Mouse (Mus musculus) CD4-positive, CD25-positive, alpha-beta regulatory T cell, adult 4 months (primary cell): ENCODE results near the gene Glcci1. TPM values are rescaled to one million over a fixed set of nuclear protein-coding genes. Genes with fewer than 3 reads are reported as not detected.
"Not testable (repeated sequence)": the region's sequence is repeated elsewhere in the genome, so short reads cannot be mapped to it uniquely, and the experiment has no call there.

ENCODE experiments used
- ATAC-seq: one replicate; pipeline ENCODE4 v1.8.0; 2017
- polyA plus RNA-seq, 2 experiments: library from polyadenylated mRNA; unstranded; fragments of 100-300 nt; shearing (Covaris generic); gene quantifications; one replicate each; pipeline ENCODE4 v1.2.1; 2017

Glcci1 gene
- polyA plus RNA-seq, 2 experiments from 2014 or later = 28.3 to 40.6 TPM

DNA sequence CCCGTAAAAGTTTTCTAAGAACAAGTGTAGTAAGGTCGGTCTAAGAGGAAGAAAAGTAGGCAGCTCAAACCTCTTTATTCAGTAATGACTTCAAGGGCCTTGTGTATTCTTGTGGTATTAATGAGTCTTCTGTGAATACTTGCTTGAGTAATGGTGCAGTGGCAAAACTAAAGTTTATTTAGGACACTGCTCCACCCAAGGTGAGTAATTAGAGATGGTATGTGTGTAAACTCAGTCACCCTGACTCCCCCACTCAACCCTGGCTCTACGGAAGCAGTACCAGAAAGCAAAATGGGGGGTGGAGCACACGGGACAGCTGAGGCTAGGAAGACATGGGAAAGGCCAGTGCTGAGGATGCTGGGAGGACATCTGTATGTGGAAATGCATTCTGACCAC, 13.6 kb upstream of the Glcci1 start:
- ATAC-seq = peak; percentile 11

DNA sequence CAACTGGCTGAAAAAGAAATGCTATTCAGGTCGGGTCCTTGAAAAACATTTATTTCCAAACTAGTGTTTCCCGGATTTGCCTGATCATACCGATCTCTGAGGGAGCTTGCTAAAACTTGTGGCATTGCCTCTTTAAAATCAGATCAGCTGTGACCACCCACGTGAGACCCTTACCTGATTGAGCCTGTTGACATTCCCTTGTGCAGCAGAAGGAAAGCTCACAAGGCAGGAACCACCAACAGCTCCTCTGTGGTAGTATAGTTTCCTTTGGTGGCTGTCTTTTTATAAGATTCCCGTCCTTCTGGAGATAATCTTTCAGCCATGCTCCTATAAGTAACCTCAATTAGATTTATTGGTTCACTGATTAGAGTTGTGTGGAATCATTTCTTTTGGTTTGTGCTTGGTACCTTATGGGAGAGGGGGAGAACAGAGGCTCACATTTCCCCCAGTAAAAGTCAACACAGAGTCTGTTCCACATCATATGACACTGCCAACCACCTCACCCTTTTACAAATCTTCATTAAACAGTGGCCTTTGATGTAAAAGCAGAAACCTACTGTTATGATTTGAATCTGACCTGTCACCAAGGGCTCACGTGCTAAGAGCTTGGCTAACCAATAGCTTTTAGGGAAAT, 12.0 kb upstream of the Glcci1 start:
- ATAC-seq = no peak

DNA sequence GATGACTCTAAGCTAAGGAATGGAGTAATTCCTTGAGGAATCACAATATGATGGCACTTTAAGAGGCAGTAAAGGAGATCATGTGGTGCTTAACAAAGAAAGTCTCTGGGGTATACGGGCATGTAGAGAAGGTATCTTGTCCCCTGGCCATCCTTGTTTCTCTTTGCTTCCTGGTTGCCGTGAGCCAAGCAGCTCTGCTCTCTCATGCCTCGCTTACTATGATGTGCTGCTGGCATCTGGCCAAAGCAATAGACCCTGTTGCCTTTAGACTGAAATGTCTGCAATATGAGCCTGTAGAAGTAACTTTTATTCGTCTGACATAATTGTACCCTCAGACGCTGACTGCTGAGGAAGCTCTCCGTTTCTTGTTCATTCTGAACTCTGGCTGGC, 11.5 kb upstream of the Glcci1 start:
- ATAC-seq = no peak

DNA sequence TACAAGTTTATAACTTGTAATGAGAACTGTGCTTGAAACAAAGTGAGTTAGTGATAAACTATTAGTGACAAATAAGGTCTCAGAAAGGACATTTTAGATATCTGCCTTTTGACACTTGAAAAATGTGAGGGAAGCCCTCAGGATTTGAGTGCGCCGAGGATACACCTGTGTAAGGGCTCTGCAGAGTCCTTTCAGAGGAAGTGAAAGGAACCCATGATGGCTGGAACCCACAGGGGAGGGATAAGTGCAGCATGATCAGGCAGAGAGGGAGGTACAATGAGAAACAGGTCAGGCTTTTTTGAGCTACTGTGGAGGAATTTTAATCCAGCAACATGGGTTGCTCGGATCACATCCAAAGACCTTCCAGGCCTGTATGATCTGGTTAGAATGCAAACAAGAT, 10.4 kb upstream of the Glcci1 start:
- no peak for ATAC-seq

DNA sequence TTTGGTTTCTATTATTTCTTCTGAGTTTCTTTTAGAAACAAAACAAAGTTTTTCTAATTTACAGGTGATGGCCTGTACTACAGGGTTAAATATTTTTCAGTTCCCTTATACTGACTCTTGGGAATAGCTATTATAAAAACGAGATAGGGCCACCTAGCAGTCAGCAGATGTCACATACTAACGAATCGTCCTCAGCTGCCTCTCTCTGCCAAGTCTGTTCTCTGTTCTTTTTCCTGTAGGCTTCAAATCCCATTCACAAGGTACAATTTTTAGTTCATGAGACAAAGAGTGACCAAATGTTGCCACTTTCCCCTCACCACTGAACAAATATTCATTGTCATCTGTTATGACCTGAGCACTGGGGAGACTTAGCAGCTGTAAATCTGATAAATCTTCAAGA, 5.4 kb upstream of the Glcci1 start:
- no peak for ATAC-seq

DNA sequence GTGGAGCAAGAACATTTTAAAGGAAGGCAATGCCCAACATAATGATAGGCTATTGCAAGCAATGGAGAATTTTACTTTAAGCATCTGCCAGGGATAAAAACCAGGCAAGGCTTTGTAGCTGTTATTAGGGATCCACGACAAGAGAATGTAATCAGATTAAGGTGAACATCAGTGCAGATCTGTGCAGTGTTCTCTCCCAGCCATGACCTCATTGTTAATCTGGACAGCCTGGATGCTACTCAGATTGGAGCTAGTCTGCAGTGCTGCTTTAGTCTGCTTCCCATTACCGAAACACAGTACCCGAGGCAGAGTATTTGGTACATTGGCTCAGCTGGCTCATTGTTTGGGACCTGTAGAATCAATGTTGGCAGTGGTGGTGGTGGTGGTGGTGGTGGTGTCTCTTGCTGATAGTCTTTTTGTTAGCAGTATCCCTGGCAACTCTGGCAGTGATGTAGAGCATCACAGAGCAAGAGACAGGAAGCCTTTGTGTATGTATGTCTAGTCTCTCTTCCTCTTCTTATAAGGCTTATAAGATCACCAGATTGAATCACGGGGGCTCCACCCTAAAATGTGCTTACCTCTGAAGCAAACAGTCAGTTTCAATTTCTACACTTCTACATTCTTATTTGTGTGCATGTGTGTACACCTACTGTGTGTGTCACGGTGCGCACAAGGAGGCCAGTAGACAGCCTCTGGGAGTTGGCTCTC, 4.7 kb upstream of the Glcci1 start:
- peak; percentile 59 for ATAC-seq

DNA sequence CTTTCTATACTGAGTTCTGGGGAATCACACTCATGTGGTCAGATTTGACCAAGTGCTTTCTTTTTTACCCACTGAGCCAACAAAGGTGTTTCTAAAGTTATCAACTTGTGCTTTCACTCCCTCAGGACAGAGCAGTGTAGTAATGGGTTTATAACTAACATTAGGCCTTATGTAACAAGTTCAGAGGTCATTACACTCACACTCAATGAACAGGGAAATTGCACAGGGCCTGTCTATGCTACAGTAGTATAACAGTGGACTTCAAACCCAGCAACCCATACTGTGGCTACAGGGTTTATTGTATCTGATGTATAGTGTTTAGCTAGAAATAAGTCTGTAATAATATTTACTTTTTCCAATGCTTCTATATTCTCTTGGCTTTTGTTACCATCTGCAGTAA, 2.8 kb upstream of the Glcci1 start:
- ATAC-seq = no peak

DNA sequence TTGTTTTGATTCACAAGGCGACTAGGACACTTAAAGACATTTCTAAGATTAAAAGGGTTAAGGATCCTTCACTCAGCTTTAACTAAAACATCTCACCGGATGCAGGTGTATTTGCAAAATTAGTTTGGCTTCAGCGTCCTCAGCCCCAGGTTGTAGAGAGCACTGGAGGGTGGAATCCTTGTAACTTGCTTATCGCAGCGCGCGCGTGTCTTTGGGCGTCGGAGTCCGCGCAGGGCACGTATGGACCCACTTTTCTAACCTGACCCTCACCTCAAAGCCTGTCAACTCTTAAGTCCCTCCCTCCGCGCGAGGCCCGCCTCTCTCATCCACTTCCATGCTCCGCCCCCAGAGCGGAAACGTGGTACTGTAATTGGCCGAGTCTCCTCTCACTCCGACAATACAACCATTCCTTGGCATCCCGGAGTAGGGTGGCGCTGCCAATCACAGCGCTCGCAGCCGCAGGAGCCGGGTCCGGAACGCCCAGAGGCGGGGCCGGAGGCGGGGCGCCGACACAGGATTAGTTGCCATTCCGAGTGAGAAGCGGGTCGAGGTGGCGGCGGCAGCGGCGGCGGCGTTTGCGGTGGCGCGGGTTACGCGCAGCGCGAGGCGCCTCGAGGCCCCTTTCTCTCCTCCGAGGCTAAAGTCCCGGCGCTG, 390 bp upstream of the Glcci1 start:
- peak; percentile 81 for ATAC-seq

DNA sequence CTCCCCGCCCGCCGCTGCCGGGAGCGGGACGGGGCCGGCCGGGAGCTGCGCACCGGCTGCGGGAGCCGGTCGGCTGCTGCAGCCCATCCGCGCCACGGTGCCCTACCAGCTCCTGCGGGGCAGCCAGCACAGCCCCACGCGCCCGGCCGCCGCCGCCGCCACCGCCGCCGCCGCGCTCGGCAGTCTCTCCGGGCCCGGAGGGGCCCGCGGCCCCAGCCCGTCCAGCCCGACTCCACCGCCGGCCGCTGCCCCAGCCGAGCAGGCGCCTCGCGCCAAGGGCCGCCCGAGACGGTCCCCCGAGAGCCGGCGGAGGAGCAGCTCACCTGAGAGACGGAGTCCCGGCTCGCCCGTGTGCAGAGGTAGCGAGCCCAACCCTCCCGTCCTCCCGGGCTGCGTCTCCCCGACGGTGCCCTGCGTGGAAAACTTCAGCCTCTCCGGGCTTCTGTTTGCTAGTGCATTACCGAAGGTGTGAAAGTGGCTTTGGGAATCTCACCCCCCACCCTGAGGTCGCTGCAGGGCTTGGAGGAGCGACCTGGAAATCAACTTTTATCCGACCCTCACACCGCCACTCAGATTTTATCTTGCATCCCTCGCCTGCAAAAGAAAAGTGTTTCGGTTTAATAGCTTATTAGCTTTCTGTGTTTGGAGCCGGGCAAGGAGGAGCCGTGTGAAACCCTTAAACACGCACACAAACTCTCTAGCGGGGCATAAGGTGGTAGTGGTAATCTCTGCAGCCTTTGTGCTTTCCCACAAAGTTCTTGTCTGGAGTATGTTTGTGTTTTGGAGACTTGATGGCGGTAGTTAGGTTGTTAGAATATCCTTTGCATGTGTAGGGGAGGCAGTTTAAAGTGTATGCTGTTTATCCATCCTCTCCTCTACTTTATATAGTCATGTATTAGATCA, 812 bp downstream of the Glcci1 start:
- peak; percentile 3 for ATAC-seq

DNA sequence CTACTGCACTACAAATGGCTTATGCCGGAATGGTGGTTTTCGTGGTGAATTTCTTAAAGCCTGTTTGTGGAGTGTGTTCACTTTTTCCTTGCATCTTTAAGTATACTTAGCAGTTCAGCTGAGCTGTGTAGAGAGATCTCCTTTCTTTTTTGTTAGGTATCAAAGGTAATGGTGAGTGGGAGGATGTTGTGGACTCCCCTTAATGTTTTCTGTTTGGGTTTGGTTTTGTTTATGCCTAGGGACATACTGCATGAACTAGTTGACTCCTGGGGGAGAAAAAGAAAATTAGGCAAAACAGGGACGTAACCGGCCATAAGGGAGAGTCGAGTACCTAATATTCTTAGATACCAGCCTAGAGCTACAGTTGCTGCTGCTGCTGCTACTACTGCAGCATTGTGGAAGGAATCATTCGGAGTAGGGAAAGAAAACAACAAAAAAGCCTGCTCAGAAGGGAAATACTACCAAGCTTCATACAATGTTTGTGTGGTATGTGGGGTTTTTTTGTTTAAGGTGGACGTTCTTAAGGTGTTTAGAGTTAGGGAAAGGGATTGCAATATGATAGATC, 1.5 kb downstream of the Glcci1 start:
- ATAC-seq = peak; percentile 4

DNA sequence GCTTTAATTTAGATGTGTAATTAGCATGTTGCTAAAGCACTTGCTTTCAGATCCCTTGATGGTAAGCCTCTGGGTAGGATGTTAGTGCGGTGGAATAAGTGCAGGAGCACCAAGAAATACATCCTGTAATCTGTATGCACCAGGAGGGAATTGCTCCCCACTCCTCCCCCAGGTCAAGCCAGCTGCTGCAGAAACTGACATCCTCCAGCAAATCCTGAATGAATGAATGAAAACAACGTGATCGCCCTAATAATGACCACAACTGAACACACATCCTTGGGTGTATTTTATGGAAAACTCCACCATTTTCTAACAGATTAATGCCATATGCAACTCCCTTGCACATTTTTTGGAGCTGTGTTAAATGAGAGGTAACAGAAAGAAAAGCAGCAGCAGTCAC, 2.0 kb downstream of the Glcci1 start:
- no peak for ATAC-seq

DNA sequence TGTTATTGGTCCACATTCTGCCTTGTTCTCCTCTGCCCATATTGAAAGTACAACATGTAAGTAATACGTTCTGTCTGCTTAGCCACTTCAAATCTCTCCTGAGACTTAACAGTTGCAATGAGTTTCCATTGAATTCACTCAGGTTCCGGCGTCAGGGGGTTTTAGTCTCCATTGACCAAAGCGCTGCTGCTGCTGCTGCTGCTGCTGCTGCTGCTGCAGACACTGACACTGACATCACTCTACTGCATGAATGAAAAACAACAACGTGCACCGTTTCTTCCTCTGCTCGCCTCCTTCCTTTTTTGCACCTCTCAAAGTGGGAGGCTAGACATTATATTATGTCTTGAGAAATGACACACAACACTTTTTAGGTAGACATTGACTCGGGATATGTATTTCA, 3.0 kb downstream of the Glcci1 start:
- peak; percentile 3 for ATAC-seq

DNA sequence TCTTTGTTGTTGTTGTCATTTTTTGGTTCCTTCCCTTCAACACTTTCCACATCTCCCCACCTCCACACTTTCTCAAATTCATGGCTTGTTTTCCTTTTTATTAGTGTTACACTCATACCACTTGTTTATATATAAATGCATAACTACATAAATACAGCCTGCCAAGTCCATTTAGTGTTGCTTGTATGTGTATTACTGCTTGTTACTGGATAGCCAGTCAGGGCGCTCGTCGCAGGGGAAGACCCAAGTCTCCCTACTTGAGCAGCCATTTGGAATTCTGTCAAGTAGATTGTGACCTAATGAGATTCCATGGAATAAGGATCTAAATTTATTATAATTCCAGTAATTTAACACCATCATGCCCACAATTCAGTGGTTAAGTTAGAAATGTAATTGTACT, 10.3 kb downstream of the Glcci1 start:
- ATAC-seq = no peak

DNA sequence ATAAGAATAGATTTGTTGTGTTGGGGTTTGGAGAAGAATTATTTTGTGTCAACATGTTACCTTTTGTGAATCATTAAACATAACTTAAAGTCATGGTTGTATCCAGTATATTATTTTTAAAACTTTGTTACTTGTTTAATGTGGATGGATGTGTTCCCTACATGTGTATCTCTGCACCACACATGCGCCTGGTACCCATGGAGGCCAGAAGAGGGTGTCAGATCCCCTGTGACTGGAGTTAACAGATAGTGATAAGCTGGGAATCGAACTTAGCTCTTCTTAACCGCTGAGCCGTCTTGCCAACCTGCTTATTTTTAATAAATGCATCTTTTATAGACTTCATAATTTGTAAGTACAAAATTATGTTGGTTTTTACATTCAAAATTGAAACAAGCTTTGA, 11.8 kb downstream of the Glcci1 start:
- no peak for ATAC-seq

DNA sequence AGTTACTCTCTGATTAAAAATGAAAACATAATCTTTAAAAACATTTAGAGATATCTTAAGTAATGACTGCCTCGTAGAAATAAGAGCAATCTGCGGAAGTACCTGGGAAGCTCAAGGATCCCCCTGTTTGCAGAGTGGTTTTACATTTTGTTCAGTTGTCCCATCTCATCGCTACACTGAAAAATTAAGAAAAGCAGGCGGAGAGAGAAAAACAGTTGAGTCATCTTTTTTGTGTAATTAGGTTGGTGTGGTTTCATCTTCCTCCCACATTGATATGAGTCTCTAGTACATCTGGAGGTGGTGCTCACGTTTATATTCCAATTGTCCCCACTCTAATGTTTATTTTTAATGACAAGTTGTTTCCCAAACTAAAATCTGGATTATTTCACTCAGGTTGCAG, 15.3 kb downstream of the Glcci1 start:
- peak; percentile 53 for ATAC-seq

DNA sequence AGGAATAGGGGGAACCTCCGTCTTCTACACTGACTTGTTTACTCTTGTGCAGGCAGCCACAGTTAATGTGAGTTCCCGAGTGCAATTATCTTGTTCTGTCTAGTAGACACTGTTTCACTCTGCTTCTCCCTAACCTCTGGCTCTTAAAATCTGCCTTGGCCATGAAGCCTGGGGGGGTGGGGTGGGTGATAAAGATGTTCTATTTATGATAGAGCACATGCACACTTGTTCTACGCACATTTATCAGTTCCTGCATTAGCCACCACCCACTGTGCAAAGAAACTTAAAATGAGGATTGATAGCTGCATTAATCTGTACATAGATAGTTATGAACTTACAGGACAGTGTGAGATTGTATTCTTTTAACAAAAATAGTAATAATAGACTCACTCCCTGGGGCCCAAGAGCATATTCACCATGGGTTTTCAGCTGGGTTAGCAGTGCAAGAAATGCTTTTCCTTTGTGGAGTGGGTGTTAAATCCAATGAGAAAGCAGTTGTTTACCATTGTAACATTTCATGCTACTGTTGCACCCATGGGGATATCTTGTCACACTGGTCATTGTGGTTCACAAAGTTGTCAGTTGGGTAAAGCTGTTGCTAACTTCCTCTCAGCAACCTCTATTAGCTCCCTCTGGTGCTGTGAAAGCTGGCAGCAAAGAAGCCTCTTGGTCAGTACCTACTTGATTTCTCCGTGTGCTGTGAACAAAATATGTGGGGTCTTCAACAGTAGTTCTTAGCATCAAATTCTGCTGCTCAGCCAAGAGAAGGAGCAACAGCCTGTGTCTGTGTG, 21.9 kb downstream of the Glcci1 start:
- no peak for ATAC-seq

DNA sequence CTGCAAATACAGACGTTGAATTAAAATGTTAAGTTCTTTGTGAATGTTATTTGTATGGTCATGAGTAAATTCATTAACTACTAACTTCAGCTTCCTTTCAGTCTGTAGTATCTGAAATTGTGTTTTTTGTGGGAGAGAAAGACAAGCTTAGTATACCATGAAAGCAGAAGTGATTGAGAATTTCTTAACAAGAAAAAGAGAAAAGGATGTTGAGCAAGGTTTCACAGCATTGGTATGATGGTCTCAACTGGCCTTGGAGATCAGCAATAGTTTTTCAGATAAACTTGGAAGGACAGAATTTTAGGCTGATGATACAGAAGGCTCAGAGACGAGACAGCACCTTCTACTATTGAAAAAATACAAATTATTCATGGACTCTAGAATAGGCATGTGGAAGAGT, 27.5 kb downstream of the Glcci1 start:
- no peak for ATAC-seq

DNA sequence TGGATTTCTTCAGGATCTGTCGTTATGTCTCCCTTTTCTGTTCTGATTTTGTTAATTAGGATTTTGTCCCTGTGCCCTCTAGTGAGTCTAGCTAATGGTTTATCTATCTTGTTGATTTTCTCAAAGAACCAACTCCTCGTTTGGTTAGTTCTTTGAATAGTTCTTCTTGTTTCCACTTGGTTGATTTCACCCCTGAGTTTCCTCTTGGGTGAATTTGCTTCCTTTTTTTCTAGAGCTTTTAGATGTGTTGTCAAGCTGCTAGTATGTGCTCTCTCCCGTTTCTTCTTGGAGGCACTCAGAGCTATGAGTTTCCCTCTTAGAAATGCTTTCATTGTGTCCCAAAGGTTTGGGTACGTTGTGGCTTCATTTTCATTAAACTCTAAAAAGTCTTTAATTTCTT, 32.1 kb downstream of the Glcci1 start:
- ATAC-seq = not testable (repeated sequence)

DNA sequence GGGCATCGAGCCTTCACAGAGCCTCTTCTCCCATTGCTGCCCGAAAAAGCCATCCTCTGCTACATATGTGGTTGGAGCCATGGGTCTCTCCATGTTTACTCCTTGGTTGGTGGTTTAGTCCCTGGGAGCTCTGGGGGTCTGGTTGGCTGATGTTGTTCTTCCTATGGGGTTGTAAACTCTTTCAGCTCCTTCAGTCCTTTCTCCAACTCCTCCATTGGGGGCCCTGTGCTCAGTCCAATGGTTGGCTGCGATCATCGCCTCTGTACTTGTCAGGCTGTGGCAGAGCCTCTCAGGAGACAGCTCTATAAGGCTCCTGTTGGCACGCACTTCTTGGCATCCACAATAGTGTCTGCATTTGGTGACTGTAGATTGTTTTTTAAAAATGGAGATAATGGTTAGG, 35.4 kb downstream of the Glcci1 start:
- no peak for ATAC-seq

DNA sequence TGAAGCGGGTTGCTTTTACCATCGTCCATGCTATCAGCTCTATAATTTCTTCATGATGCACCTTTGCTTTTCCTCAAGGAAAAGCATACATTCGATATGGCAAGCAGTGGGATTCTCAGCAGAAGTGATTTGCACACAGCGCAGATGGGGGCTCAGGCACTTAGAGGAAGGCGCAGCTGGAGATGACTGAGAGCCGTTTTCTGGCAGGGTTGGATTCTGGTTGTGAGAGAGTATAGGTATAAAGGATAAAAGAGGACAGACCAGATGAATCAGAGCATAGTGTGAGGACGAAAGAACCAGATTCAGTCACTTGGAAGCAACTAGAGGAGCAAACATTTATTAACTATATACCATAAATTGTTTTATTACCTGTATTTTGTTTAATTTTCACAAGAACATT, 36.4 kb downstream of the Glcci1 start:
- no peak for ATAC-seq

DNA sequence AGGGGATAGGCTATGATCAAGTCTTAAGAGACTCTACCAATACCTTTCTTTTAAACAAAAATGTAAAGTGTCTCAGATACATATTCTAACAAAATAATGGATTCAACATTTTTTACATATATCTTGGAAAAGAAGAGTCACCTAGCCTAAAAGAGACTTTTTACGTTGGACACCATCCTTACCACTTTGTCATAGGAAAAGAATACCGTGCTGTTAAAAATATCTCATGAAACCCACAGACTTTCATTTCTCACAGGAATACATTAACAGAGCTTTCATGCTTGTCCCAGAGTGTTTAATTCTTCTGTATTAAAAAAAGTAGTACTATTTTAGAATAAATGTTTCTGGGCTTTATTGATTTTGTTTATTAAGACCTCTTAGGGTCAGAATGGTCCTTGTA, 41.8 kb downstream of the Glcci1 start:
- ATAC-seq = no peak
